Mouse (Mus musculus) forebrain, embryonic 15.5 days (tissue): ENCODE results near the gene Cecr2. TPM values are rescaled to one million over a fixed set of nuclear protein-coding genes. Genes with fewer than 3 reads are reported as not detected.
A peak's percentile ranks its signal among the peaks of the same experiment; 100 is the strongest.

ENCODE experiments used
- ATAC-seq: fragments of 200-750 bp; cut with Nextera tagmentation; replicated peaks from 2 replicates; pipeline ENCODE4 v1.8.0; 2017; ENCODE audit warnings: mild to moderate bottlenecking, moderate TSS enrichment, moderate library complexity
- H3K27ac ChIP-seq: fragments of 300-500 bp; sonication (generic); replicated peaks from 2 replicates; pipeline ENCODE4 v1.5.1; 2015; ENCODE audit warnings: mild to moderate bottlenecking, inconsistent platforms
- H3K27me3 ChIP-seq: fragments of 300-500 bp; sonication (generic); 2 replicates; pipeline ENCODE4 v1.6.1; 2015; ENCODE audit warnings: inconsistent platforms
- H3K36me3 ChIP-seq: fragments of 300-500 bp; sonication (generic); 2 replicates; pipeline ENCODE4 v1.6.1; 2015; ENCODE audit warnings: mild to moderate bottlenecking, inconsistent platforms
- H3K4me1 ChIP-seq: fragments of 300-500 bp; sonication (generic); 2 replicates; pipeline ENCODE4 v1.6.1; 2015; ENCODE audit warnings: inconsistent platforms
- H3K4me2 ChIP-seq: fragments of 300-500 bp; sonication (generic); replicated peaks from 2 replicates; pipeline ENCODE4 v1.6.1; 2015; ENCODE audit warnings: mild to moderate bottlenecking, inconsistent platforms
- H3K4me3 ChIP-seq: fragments of 300-500 bp; sonication (generic); 2 replicates; pipeline ENCODE4 v1.5.1; 2015; ENCODE audit warnings: mild to moderate bottlenecking, inconsistent platforms
- H3K9ac ChIP-seq: fragments of 300-500 bp; sonication (generic); replicated peaks from 2 replicates; pipeline ENCODE4 v1.6.1; 2015; ENCODE audit warnings: mild to moderate bottlenecking, inconsistent platforms
- H3K9me3 ChIP-seq: fragments of 300-500 bp; sonication (generic); 2 replicates; pipeline ENCODE4 v1.6.1; 2016; ENCODE audit warnings: inconsistent platforms
- WGBS: fragments of 180-500 bp; shearing (Covaris S2); methylation state at CpG from one replicate; pipeline ENCODE4 v1.1.7; 2015; ENCODE audit warnings: mixed read lengths; 5-methylcytosine and 5-hydroxymethylcytosine counted together
- polyA plus RNA-seq: library from polyadenylated mRNA; unstranded; fragments of >200 nt; fragmentation: Nextera tagmentation; extraction: Ambion mirVana; gene quantifications from 2 replicates; pipeline ENCODE4 v1.2.1, GENCODE M21; 2015

The Cecr2 gene
- polyA plus RNA-seq, 1 experiment from 2014 or later: 5.7 TPM

GRCm38 (mm10) chr6:120778226-120778625 is 112.1 kb downstream of the Cecr2 start:
- Histone ChIP-seq H3K4me3 (no peak overlapping the region), H3K9me3 (no peaks in the 10 kb centered on the region), H3K4me2 (no peak overlapping the region), H3K27ac (no peak overlapping the region), H3K9ac (no peak overlapping the region), H3K27me3 (no peaks in the 10 kb centered on the region), H3K36me3 (no peaks in the 10 kb centered on the region), H3K4me1 (peaks cover 13% of the 10 kb centered on the region)
- ATAC-seq: no peak
- 71% methylated on average over 3 of the region's 3 CpGs for WGBS

- Histone ChIP-seq H3K4me3 (no peak overlapping the region), H3K36me3 (no peaks in the 10 kb centered on the region), H3K9ac (no peak overlapping the region), H3K27ac (no peak overlapping the region), H3K4me1 (no peaks in the 10 kb centered on the region), H3K4me2 (no peak overlapping the region), H3K9me3 (no peaks in the 10 kb centered on the region), H3K27me3 (no peaks in the 10 kb centered on the region)
- 90% methylated on average over 2 of the region's 2 CpGs for WGBS
- ATAC-seq: no peak
Measured at GRCm38 (mm10) chr6:120782948-120783347, 116.8 kb downstream of the Cecr2 start.

DNA sequence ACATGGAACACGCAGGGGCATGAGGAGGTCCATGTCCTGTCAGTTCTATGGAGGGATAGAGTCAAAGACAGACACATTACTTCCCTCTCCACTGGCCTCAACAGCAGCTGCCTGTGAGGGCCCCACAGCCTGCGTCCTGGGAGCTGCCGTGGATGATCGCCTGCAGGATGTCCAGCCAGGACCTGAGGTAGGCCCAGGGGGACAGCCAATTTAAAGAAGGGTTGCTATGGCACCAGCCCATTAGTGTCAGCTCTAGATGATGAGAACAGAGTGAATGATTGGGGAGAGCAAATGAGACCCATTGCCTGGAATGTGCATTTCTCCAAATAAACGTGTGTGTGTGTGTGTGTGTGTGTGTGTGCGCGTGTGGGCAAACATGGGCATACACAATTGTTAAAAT is 118.2 kb downstream of the Cecr2 start:
- Histone ChIP-seq H3K9me3 (no peaks in the 10 kb centered on the region), H3K4me1 (no peaks in the 10 kb centered on the region), H3K36me3 (peaks cover 3% of the 10 kb centered on the region; the same call in 1 of the 2 replicates), H3K9ac (no peak overlapping the region), H3K27ac (no peak overlapping the region), H3K27me3 (no peaks in the 10 kb centered on the region), H3K4me2 (no peak overlapping the region), H3K4me3 (no peak overlapping the region)
- no peak for ATAC-seq
- WGBS: 45% methylated on average over 7 of the region's 7 CpGs

DNA sequence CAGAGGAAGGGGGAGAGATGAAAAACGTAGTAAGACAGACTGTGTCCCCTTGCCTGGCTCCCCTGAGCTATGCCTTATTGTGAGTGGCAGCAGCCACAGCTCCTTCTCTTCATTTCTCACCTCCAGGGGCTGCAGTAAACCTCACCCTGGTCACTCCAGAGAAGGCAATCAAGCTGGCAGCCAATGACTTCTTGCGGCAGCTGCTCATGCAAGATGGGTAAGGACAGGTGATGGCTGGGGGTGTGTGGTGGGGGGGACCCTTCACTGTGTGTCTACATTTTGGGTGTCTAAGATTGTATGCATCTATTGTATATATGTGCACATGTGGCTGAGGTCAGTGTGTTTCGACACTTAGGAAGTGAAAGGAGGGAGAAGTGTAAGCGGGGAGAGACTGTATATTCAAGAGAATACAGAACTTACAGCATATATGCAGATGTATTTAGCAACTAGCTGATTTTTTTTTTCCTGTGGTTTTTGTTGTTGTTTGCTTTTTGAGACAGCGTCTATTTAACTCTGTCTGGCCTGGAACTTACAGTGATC is 122.0 kb downstream of the Cecr2 start:
- no peak overlapping the region for H3K4me3 ChIP-seq
- no peaks in the 10 kb centered on the region for H3K4me1 ChIP-seq
- no peak overlapping the region for H3K27ac ChIP-seq
- H3K9ac ChIP-seq: no peak overlapping the region
- H3K36me3 ChIP-seq: peaks cover 16% of the 10 kb centered on the region
- ATAC-seq: no peak
- H3K9me3 ChIP-seq: no peaks in the 10 kb centered on the region
- 85% methylated on average over 5 of the region's 5 CpGs for WGBS
- no peaks in the 10 kb centered on the region for H3K27me3 ChIP-seq
- no peak overlapping the region for H3K4me2 ChIP-seq

- Histone ChIP-seq H3K4me1 (no peaks in the 10 kb centered on the region), H3K4me3 (no peak overlapping the region), H3K27me3 (no peaks in the 10 kb centered on the region), H3K36me3 (peaks cover 24% of the 10 kb centered on the region), H3K9me3 (no peaks in the 10 kb centered on the region), H3K4me2 (no peak overlapping the region), H3K9ac (no peak overlapping the region), H3K27ac (no peak overlapping the region)
- ATAC-seq: no peak
Measured at GRCm38 (mm10) chr6:120788904-120789303, 122.7 kb downstream of the Cecr2 start.

DNA sequence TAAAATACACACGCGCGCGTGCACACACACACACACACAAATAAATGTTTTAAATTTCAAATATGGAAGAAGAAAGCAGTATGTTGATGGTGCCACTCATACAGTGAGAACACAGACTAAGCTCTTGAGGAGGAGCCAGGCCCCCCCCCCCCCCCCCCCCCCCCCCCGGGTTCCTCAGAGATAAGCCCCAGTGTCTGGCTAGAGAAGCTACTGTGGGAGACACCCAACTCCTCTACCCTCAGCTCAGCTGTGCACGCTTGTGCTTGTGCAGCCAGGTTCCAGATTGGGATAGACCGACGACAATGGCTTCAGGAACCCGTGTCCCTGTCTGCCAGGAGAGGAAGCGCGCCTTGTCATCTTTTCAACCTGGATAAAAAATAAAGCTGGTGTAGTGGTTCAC is 124.0 kb downstream of the Cecr2 start:
- Histone ChIP-seq H3K27ac (no peak overlapping the region), H3K4me3 (no peak overlapping the region), H3K27me3 (no peaks in the 10 kb centered on the region), H3K36me3 (peaks cover 32% of the 10 kb centered on the region), H3K9ac (no peak overlapping the region), H3K4me1 (no peaks in the 10 kb centered on the region), H3K4me2 (no peak overlapping the region), H3K9me3 (no peaks in the 10 kb centered on the region)
- ATAC-seq: 0 out of 2 replicates have a peak, but pooled peaks have one; percentile 41
- WGBS: 82% methylated on average over 11 of the region's 11 CpGs

DNA sequence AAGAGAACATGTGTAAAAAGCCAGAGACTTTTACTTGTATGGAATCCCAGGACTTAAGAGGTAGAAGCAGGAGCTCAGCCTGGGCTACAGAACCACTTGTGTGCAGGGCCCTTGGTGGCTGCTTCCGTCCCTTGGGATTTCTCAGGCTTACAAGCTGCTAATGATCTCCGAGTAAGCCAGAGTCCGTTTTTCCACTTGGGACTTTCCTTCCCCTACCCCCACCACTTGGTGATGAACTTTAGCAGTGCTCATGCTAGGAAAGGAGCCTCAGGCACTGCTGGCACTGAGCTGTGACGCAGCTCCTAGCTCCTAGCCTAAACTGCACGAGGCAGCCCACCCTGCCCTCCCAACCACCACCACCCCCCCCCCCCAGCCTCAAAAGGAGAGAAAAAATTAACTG is 124.5 kb downstream of the Cecr2 start:
- Histone ChIP-seq H3K4me1 (no peaks in the 10 kb centered on the region), H3K27ac (no peak overlapping the region), H3K27me3 (no peaks in the 10 kb centered on the region), H3K4me2 (no peak overlapping the region), H3K4me3 (no peak overlapping the region), H3K9me3 (no peaks in the 10 kb centered on the region), H3K9ac (no peak overlapping the region), H3K36me3 (peaks cover 36% of the 10 kb centered on the region)
- ATAC-seq: no peak
- 76% methylated on average over 5 of the region's 5 CpGs for WGBS

GRCm38 (mm10) chr6:120792947-120793346 is 126.8 kb downstream of the Cecr2 start:
- no peaks in the 10 kb centered on the region for H3K27me3 ChIP-seq
- H3K27ac ChIP-seq: no peak overlapping the region
- H3K4me3 ChIP-seq: no peak overlapping the region
- WGBS: 81% methylated on average over 8 of the region's 8 CpGs
- no peak overlapping the region for H3K4me2 ChIP-seq
- no peaks in the 10 kb centered on the region for H3K9me3 ChIP-seq
- H3K9ac ChIP-seq: no peak overlapping the region
- no peak for ATAC-seq
- no peaks in the 10 kb centered on the region for H3K4me1 ChIP-seq
- peaks cover 58% of the 10 kb centered on the region for H3K36me3 ChIP-seq

GRCm38 (mm10) chr6:120795422-120796086 is 129.4 kb downstream of the Cecr2 start:
- no peak overlapping the region for H3K4me3 ChIP-seq
- H3K36me3 ChIP-seq: peaks cover 76% of the 10 kb centered on the region
- no peak overlapping the region for H3K4me2 ChIP-seq
- H3K27ac ChIP-seq: no peak overlapping the region
- H3K9ac ChIP-seq: no peak overlapping the region
- no peaks in the 10 kb centered on the region for H3K4me1 ChIP-seq
- no peaks in the 10 kb centered on the region for H3K9me3 ChIP-seq
- H3K27me3 ChIP-seq: no peaks in the 10 kb centered on the region
- ATAC-seq: no peak
- WGBS: 91% methylated on average over 5 of the region's 5 CpGs

- H3K36me3 ChIP-seq: peaks cover 81% of the 10 kb centered on the region
- no peak for ATAC-seq
- H3K9ac ChIP-seq: no peak overlapping the region
- no peaks in the 10 kb centered on the region for H3K4me1 ChIP-seq
- H3K27ac ChIP-seq: no peak overlapping the region
- WGBS: 85% methylated on average over 2 of the region's 2 CpGs
- H3K4me2 ChIP-seq: no peak overlapping the region
- no peaks in the 10 kb centered on the region for H3K9me3 ChIP-seq
- H3K4me3 ChIP-seq: no peak overlapping the region
- H3K27me3 ChIP-seq: no peaks in the 10 kb centered on the region
Measured at GRCm38 (mm10) chr6:120796111-120796510, 129.9 kb downstream of the Cecr2 start.

DNA sequence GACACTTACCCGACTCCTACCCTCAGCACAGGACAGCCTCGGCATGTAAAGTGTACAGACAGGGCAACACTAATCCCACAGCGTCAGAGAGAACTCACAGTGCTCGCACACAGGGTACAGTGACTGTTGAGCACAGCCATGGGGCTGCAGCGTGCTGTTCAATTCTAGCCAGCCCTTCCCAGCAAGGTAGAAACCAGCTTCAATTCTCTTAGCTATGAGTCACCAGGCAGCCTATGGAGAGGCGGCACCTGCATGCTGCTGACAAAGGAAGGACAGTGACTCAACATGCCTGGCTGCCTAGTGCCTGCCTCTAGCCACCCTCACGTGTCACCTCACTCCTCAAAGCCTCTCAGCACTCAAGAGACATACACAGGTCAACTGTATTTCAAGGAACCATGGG is 131.8 kb downstream of the Cecr2 start:
- Histone ChIP-seq H3K4me3 (no peak overlapping the region), H3K4me1 (no peaks in the 10 kb centered on the region), H3K9me3 (no peaks in the 10 kb centered on the region), H3K27me3 (no peaks in the 10 kb centered on the region), H3K36me3 (peaks cover 82% of the 10 kb centered on the region), H3K9ac (no peak overlapping the region), H3K4me2 (no peak overlapping the region), H3K27ac (no peak overlapping the region)
- no peak for ATAC-seq
- 89% methylated on average over 7 of the region's 7 CpGs for WGBS

DNA sequence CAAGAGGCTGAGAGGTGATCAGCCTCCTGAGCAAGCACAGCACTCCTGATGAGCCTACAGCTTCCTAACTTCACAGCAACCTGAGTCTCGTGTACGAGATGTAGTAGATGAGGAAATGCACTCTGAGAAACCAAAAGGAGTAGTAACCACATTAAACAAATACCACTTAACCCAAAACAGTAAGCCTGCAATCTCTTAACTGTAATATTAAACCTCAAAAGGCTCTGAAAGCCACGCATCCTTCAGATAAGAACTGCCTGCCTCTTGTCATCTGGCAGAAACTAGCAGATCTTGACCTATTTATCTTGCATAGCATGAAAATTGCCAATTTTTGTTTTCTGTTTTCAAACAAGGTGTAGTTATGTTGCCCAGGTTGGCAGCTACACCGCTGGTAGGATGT is 132.7 kb downstream of the Cecr2 start:
- Histone ChIP-seq H3K27me3 (no peaks in the 10 kb centered on the region), H3K9ac (no peak overlapping the region), H3K36me3 (peaks cover 82% of the 10 kb centered on the region), H3K9me3 (no peaks in the 10 kb centered on the region), H3K4me1 (no peaks in the 10 kb centered on the region), H3K27ac (no peak overlapping the region), H3K4me2 (no peak overlapping the region), H3K4me3 (no peak overlapping the region)
- ATAC-seq: no peak
- 96% methylated on average over 4 of the region's 4 CpGs for WGBS

- WGBS: 90% methylated on average over 4 of the region's 4 CpGs
- Histone ChIP-seq H3K27me3 (no peaks in the 10 kb centered on the region), H3K4me1 (no peaks in the 10 kb centered on the region), H3K9ac (no peak overlapping the region), H3K4me3 (no peak overlapping the region), H3K36me3 (peaks cover 82% of the 10 kb centered on the region), H3K27ac (no peak overlapping the region), H3K4me2 (no peak overlapping the region), H3K9me3 (no peaks in the 10 kb centered on the region)
- no peak for ATAC-seq
Measured at GRCm38 (mm10) chr6:120799581-120800041, 133.4 kb downstream of the Cecr2 start.
